Mouse (Mus musculus): ENCODE results near the gene Ccl1.

Ccl1 gene

DNA sequence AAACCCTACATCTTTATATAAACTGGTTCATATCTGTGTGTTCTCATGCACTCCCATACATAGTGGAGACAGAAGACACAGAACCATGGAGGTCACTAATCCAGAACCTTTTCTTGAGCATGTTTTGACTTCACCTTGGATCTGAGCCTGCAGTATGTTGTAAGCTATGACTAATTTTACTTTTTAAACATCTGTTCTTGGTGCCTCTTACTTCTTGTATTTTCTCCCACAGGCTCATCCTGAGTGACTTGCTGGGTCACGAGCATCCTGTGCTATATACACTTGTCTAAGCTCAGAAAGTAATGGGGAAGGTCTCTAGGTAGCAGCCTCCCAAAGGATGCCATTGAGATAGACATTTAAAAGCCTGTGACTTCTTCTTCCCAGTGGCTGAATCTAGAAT lies 172.5 kb downstream of the Ccl1 start:
- no peak for DNase-seq (ENCODE audit: low read depth, low spot score)
